Mouse (Mus musculus): ENCODE measurements around the gene Auh. TPM values are rescaled to one million over a fixed set of nuclear protein-coding genes. Genes with fewer than 3 reads are reported as not detected.

Auh gene
- polyA plus RNA-seq, 1 experiment: 14.9 TPM

DNA sequence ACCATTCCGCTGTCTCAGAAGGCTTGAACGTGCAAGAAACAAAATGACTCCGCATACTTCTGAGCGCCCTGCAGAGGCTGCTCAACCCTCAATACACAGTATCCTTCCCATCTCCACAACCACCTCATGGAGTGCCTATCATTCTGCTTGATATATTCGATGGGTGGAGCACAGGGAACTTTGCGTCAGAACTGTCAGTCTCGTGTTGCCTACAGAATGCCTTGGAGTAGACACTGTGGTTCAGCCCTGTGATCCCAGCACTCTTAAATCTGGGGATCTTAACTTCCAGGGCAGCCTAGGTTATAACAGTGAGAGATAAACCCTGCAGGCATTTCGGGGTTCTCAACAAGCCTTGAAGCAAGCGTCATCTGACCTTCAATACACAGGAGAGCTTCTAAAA lies 1.1 kb downstream of the Auh start:
- no peak for TF ChIP-seq CTCF (IDR thresholded peaks at IDR 0.05; ENCODE audit: extremely low read depth, insufficient read length, insufficient replicate concordance, low read depth, low read length)
- no peak for TF ChIP-seq POLR2A (IDR thresholded peaks at IDR 0.05; ENCODE audit: low read depth, low read length)
- WGBS: 46% methylated on average over 9 of the region's 9 CpGs
- H3K4me1 ChIP-seq (ENCODE audit: control insufficient read depth, insufficient read depth, insufficient read length, low read length): no peaks in the 10 kb centered on the region; the same call in 1 of the 2 replicates
- H3K27me3 ChIP-seq (ENCODE audit: control insufficient read depth, insufficient read depth, low read length): no peaks in the 10 kb centered on the region
- H3K4me3 ChIP-seq (ENCODE audit: low read depth, low read length): no peak overlapping the region
- no peak overlapping the region for H3K27ac ChIP-seq (ENCODE audit: insufficient read depth, low read depth, low read length)
- H3K36me3 ChIP-seq (ENCODE audit: control insufficient read depth, insufficient read depth, low read length): no peaks in the 10 kb centered on the region

DNA sequence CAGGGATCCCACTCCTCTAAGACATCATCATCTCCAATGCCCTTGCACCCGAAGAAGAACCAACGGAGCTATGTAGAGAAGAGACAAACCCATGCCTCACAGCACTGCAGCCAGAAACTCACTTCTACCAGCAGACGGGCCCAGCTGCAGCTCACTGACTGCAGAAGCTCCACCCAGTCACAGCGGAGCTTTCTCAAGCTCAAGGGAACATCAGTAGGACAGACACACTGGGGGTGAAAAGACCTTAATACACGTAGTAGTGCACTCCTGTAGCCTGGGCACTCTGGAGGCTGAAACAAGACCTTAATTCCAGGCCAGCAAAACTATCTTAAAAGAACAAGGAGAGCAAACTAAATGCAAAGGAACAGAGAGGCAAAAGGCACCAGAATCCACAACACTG lies 5.0 kb downstream of the Auh start:
- 71% methylated on average over 5 of the region's 5 CpGs for whole genome bisulfite sequencing

DNA sequence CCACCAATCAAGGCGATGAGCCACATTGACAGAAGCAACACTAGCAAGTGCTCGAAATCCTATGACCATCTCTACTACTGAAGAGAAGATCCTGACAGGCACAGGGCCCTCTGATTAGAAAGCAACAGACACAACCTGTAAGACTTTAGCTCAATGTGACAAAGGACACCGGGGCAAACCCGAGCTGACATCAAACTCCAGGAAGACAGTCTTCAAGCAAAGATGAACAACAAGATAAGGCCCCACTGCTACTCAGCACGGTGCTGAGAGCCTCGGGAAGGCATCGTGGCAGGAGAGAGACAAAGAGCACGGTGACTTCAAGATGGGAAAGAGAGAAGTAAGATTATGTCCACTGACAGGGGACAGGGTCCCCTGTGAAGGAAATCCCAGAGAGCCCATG lies 7.5 kb downstream of the Auh start:
- Histone ChIP-seq H3K27me3 (ENCODE audit: control insufficient read depth, insufficient read depth, low read length) (no peaks in the 10 kb centered on the region), H3K27ac (ENCODE audit: insufficient read depth, low read depth, low read length) (no peak overlapping the region), H3K36me3 (ENCODE audit: control insufficient read depth, insufficient read depth, low read length) (no peaks in the 10 kb centered on the region), H3K4me1 (ENCODE audit: control insufficient read depth, insufficient read depth, insufficient read length, low read length) (peaks cover 14% of the 10 kb centered on the region; the same call in 1 of the 2 replicates), H3K4me3 (ENCODE audit: low read depth, low read length) (no peak overlapping the region)
- WGBS: 58% methylated on average over 8 of the region's 8 CpGs
- TF ChIP-seq POLR2A (IDR thresholded peaks at IDR 0.05; ENCODE audit: low read depth, low read length) (no peak), CTCF (IDR thresholded peaks at IDR 0.05; ENCODE audit: extremely low read depth, insufficient read length, insufficient replicate concordance, low read depth, low read length) (no peak)

More for the DNA sequence above, 5.0 kb downstream of the Auh start:
- Histone ChIP-seq H3K4me3 (ENCODE audit: low read depth, low read length) (no peak overlapping the region), H3K36me3 (ENCODE audit: control insufficient read depth, insufficient read depth, low read length) (no peaks in the 10 kb centered on the region), H3K27ac (ENCODE audit: insufficient read depth, low read depth, low read length) (no peak overlapping the region), H3K4me1 (ENCODE audit: control insufficient read depth, insufficient read depth, insufficient read length, low read length) (peaks cover 14% of the 10 kb centered on the region; the same call in 1 of the 2 replicates), H3K27me3 (ENCODE audit: control insufficient read depth, insufficient read depth, low read length) (no peaks in the 10 kb centered on the region)
- no peak for TF ChIP-seq POLR2A (IDR thresholded peaks at IDR 0.05; ENCODE audit: low read depth, low read length)
- TF ChIP-seq CTCF (IDR thresholded peaks at IDR 0.05; ENCODE audit: extremely low read depth, insufficient read length, insufficient replicate concordance, low read depth, low read length): no peak

DNA sequence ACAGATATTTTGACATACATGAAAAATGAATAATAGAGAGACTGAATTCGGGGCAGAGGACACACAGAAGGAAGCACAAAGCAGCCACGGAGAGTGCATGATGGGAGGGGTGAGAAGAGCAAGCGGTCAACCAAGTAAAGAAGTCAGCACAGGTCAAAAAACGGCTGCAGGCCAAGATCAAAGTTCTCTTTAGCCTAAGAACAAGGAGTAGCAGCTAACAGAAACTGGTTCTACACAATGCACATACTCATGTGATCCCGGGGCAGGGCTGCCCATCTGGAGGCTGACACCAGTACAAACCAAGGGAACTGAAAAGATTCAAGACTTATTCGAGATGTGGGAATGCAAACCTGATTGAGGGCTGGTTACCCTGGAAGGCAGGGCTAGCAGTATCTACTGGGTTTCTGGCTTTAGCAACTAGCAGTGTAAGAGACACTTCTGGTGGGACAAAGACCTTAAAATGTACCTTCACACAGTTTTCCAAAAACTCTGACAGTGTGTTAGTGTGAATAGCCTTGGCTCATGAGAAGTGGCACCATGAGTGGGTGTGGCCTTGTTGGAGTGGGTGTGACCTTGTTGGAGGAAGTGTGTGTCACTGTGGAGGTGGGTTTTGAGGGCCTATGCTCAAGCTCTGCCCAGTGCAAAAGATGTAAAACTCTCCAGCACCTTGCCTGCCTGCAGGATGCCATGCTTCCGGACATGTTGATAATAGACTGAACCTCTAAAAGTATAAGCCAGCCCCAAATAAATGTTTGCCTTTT lies 8.2 kb downstream of the Auh start:
- no peaks in the 10 kb centered on the region for H3K27me3 ChIP-seq (ENCODE audit: control insufficient read depth, insufficient read depth, low read length)
- 73% methylated on average over 7 of the region's 7 CpGs for WGBS

DNA sequence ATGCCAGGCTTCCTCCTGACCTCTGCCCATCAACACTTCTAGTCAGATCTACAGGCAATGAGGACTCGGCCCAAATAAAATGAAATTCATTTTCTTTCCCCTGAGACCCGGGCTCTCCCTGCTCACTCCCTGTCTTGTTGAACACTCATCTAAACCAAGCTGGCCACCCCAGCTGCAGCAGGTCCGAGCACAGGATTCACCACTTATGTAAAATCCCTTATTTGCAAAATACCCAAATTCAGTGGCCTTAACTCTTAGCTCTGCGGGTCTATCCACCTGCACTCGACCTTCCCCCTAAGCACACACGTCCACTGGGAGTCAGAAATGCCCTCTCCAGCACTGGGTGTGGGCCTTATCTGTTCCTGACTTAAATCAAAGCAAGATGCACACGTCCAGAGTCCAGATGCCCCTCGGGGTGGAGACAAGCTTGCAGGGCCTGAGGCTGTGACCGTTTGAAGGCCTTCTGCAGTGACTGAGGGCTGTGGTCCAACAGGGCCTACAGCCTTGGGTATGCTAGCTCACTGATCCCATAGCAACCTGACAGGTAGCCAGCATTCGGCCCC lies 9.6 kb downstream of the Auh start:
- Histone ChIP-seq H3K36me3 (ENCODE audit: control insufficient read depth, insufficient read depth, low read length) (no peaks in the 10 kb centered on the region), H3K4me3 (ENCODE audit: low read depth, low read length) (no peak overlapping the region), H3K27me3 (ENCODE audit: control insufficient read depth, insufficient read depth, low read length) (no peaks in the 10 kb centered on the region), H3K4me1 (ENCODE audit: control insufficient read depth, insufficient read depth, insufficient read length, low read length) (peaks cover 14% of the 10 kb centered on the region; the same call in 1 of the 2 replicates), H3K27ac (ENCODE audit: insufficient read depth, low read depth, low read length) (no peak overlapping the region)
- 59% methylated on average over 10 of the region's 10 CpGs for WGBS
- TF ChIP-seq CTCF (IDR thresholded peaks at IDR 0.05; ENCODE audit: extremely low read depth, insufficient read length, insufficient replicate concordance, low read depth, low read length) (no peak), POLR2A (IDR thresholded peaks at IDR 0.05; ENCODE audit: low read depth, low read length) (no peak)

More for the DNA sequence above, 8.2 kb downstream of the Auh start:
- Histone ChIP-seq H3K27ac (ENCODE audit: insufficient read depth, low read depth, low read length) (no peak overlapping the region), H3K4me1 (ENCODE audit: control insufficient read depth, insufficient read depth, insufficient read length, low read length) (peaks cover 14% of the 10 kb centered on the region; the same call in 1 of the 2 replicates), H3K4me3 (ENCODE audit: low read depth, low read length) (no peak overlapping the region), H3K36me3 (ENCODE audit: control insufficient read depth, insufficient read depth, low read length) (no peaks in the 10 kb centered on the region)
- TF ChIP-seq POLR2A (IDR thresholded peaks at IDR 0.05; ENCODE audit: low read depth, low read length) (no peak), CTCF (IDR thresholded peaks at IDR 0.05; ENCODE audit: extremely low read depth, insufficient read length, insufficient replicate concordance, low read depth, low read length) (no peak)

DNA sequence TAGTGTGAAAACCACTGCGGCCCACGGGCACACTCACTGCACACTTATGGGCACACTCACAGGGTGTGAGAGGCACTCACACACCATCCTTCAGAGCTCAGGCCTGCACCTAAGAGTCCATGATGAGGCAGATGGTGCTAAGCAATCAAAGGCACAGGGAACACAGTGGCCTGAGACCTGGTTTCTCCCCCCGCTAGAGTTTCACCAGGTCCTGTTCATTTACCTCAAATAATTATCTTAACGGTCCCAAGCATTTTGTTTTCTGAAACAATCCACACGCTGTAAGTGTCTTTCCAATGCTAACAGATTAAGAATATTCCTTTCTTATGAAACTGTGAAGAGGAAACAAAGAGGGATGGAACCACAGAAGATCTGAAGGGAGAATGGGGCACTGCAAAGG lies 11.1 kb downstream of the Auh start:
- TF ChIP-seq POLR2A (IDR thresholded peaks at IDR 0.05; ENCODE audit: low read depth, low read length) (no peak), CTCF (IDR thresholded peaks at IDR 0.05; ENCODE audit: extremely low read depth, insufficient read length, insufficient replicate concordance, low read depth, low read length) (no peak)

DNA sequence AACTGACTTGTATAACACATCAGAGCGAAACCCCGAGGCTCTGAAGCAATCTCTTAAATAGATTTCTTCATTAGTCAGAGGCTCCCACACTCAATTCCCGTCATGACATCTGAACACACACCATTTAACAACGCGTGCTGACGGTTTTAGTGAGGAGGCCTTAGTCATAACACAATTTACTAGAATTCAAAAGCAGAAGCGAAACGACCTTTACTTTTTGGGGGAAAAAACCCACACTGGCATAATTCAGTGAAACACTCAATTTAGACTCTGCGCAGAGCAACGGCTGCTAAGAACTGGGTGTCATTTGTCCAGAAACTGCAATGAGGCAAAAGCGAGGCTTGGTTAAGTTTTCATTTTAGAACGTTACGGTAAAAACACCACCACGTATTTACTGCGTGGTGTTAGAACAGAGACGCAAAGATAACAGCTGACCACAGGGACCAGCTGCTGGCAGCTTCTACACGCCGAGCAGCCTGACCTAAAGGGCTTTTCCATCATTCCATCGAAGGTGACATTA lies 14.8 kb downstream of the Auh start:
- no peak overlapping the region for H3K4me3 ChIP-seq (ENCODE audit: low read depth, low read length)
- TF ChIP-seq CTCF (IDR thresholded peaks at IDR 0.05; ENCODE audit: extremely low read depth, insufficient read length, insufficient replicate concordance, low read depth, low read length) (no peak), POLR2A (IDR thresholded peaks at IDR 0.05; ENCODE audit: low read depth, low read length) (no peak)
- H3K27ac ChIP-seq (ENCODE audit: insufficient read depth, low read depth, low read length): no peak overlapping the region
- no peaks in the 10 kb centered on the region for H3K27me3 ChIP-seq (ENCODE audit: control insufficient read depth, insufficient read depth, low read length)
- no peaks in the 10 kb centered on the region for H3K4me1 ChIP-seq (ENCODE audit: control insufficient read depth, insufficient read depth, insufficient read length, low read length)
- 79% methylated on average over 19 of the region's 19 CpGs for WGBS
- H3K36me3 ChIP-seq (ENCODE audit: control insufficient read depth, insufficient read depth, low read length): peaks cover 8% of the 10 kb centered on the region; the same call in 1 of the 2 replicates

More for the DNA sequence above, 11.1 kb downstream of the Auh start:
- Histone ChIP-seq H3K4me1 (ENCODE audit: control insufficient read depth, insufficient read depth, insufficient read length, low read length) (peaks cover 14% of the 10 kb centered on the region; the same call in 1 of the 2 replicates), H3K4me3 (ENCODE audit: low read depth, low read length) (no peak overlapping the region), H3K27me3 (ENCODE audit: control insufficient read depth, insufficient read depth, low read length) (no peaks in the 10 kb centered on the region), H3K36me3 (ENCODE audit: control insufficient read depth, insufficient read depth, low read length) (no peaks in the 10 kb centered on the region), H3K27ac (ENCODE audit: insufficient read depth, low read depth, low read length) (no peak overlapping the region)
- 98% methylated on average over 5 of the region's 5 CpGs for WGBS

All from small intestine, adult 2 months (tissue).